Mouse (Mus musculus) stomach, embryonic 15.5 days (tissue): ENCODE measurements around the gene Ly6g6f. TPM values are rescaled to one million over a fixed set of nuclear protein-coding genes. Genes with fewer than 3 reads are reported as not detected.

ENCODE experiments used
- ATAC-seq: fragments of 200-750 bp; cut with Nextera tagmentation; 2 replicates; pipeline ENCODE4 v1.8.0; 2017; ENCODE audit warnings: low read depth, moderate number of reproducible peaks, moderate TSS enrichment; ENCODE audit not compliant: insufficient read depth, low FRiP score
- H3K27ac ChIP-seq: fragments of 300-500 bp; sonication (generic); 2 replicates; pipeline ENCODE4 v1.5.1; 2015; ENCODE audit warnings: mild to moderate bottlenecking, inconsistent platforms
- H3K27me3 ChIP-seq: fragments of 300-500 bp; sonication (generic); replicated peaks from 2 replicates; pipeline ENCODE4 v1.6.1; 2015; ENCODE audit warnings: inconsistent platforms
- H3K36me3 ChIP-seq: fragments of 300-500 bp; sonication (generic); 2 replicates; pipeline ENCODE4 v1.6.1; 2015; ENCODE audit warnings: inconsistent platforms
- H3K4me1 ChIP-seq: fragments of 300-500 bp; sonication (generic); 2 replicates; pipeline ENCODE4 v1.6.1; 2015; ENCODE audit warnings: inconsistent platforms
- H3K4me2 ChIP-seq: fragments of 300-500 bp; sonication (generic); 2 replicates; pipeline ENCODE4 v1.6.1; 2015; ENCODE audit warnings: mild to moderate bottlenecking, inconsistent platforms
- H3K4me3 ChIP-seq: fragments of 300-500 bp; sonication (generic); replicated peaks from 2 replicates; pipeline ENCODE4 v1.5.1; 2015; ENCODE audit warnings: inconsistent platforms
- H3K9ac ChIP-seq: fragments of 300-500 bp; sonication (generic); 2 replicates; pipeline ENCODE4 v1.6.1; 2015; ENCODE audit warnings: inconsistent platforms
- H3K9me3 ChIP-seq: fragments of 300-500 bp; sonication (generic); 2 replicates; pipeline ENCODE4 v1.6.1; 2016; ENCODE audit warnings: inconsistent platforms
- WGBS: fragments of 180-500 bp; shearing (Covaris S2); methylation state at CpG from one replicate; pipeline ENCODE4 v1.1.7; 2015; 5-methylcytosine and 5-hydroxymethylcytosine counted together
- polyA plus RNA-seq: library from polyadenylated mRNA; unstranded; fragments of >200 nt; fragmentation: Nextera tagmentation; extraction: Ambion mirVana; gene quantifications from 2 replicates; pipeline ENCODE4 v1.2.1, GENCODE M21; 2015

The Ly6g6f gene
- polyA plus RNA-seq, 1 experiment from 2014 or later = 0.41 TPM

DNA sequence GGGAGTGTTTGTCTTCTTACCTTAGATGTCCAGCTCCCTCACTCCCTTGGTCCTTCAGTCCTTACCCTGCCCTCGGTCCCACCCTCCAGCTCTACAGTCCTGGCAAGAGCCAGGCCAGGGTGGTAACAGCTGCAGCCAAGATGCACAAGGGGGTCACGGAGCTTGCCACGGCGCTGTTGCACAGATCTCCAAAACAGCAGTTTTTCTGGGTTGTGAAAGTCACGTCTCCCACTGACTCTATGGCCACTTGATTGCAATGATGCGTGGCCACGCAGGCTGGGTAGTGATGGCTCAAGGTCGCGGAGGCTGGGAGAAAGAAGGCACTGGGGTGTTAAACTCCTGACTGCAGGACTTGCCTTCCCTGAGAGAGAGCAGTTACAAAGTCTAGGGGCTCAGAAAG, 14.0 kb downstream of the Ly6g6f start:
- Histone ChIP-seq H3K36me3 (no peaks in the 10 kb centered on the region), H3K9me3 (no peaks in the 10 kb centered on the region), H3K4me3 (no peak overlapping the region), H3K27ac (no peak overlapping the region), H3K9ac (no peak overlapping the region), H3K4me1 (0 out of 2 replicates have a peak, but pooled peaks cover 2% of the 10 kb centered on the region), H3K4me2 (no peak overlapping the region), H3K27me3 (0 out of 2 replicates have a peak, but pooled peaks cover 5% of the 10 kb centered on the region)
- WGBS = 72% methylated on average over 9 of the region's 9 CpGs
- ATAC-seq = no peak

GRCm38 (mm10) chr17:35070556-35071229, 14.7 kb downstream of the Ly6g6f start:
- Histone ChIP-seq H3K36me3 (no peaks in the 10 kb centered on the region), H3K27me3 (0 out of 2 replicates have a peak, but pooled peaks cover 6% of the 10 kb centered on the region), H3K4me2 (no peak overlapping the region), H3K4me1 (peaks cover under 1% of the 10 kb centered on the region; the same call in 1 of the 2 replicates), H3K4me3 (no peak overlapping the region), H3K9me3 (no peaks in the 10 kb centered on the region), H3K27ac (peak overlapping the region; percentile 52; the same call in 1 of the 2 replicates), H3K9ac (no peak overlapping the region)
- peak; percentile 44; the same call in 1 of the 2 replicates for ATAC-seq
- 35% methylated on average over 6 of the region's 6 CpGs for WGBS

DNA sequence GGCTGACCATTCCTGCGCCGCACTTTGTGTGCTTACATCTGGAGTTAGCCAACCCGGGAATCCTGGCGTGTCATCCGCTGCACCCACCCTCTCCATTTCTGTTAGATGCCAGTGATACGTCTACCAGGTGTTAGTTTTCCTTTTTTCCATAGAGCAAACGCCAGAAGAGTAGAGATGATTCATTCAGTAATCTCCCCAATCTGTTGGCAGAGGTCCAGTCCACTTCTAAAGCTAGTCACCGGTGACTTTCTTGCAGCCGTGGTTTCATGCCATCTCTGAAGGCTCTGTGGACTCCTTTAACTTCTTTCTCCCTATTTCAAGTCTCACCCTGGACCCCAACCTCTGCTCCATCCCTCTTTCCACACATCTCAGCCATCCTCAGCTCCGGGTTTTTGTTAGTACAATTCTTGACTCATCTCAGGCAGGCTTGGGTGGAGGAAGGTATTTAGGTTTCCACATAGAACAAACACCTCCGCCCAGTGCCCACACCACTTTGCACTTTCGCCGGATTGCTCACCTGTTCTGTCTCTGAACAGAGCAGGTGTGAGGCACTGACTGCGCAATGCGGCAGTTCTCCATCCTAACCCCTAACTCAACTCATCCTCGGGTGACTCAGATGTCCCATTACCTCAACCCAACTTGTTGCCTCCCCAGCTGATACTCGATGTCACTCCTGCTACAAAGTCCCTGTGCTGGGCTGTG, 17.0 kb downstream of the Ly6g6f start:
- Histone ChIP-seq H3K4me1 (peaks cover 23% of the 10 kb centered on the region), H3K9ac (no peak overlapping the region), H3K9me3 (no peaks in the 10 kb centered on the region), H3K4me3 (no peak overlapping the region), H3K36me3 (no peaks in the 10 kb centered on the region), H3K27me3 (0 out of 2 replicates have a peak, but pooled peaks cover 6% of the 10 kb centered on the region), H3K4me2 (no peak overlapping the region), H3K27ac (no peak overlapping the region)
- ATAC-seq = no peak
- 65% methylated on average over 17 of the region's 17 CpGs for WGBS

- Histone ChIP-seq H3K27ac (peak within 1 kb of the TSS; percentile 84), H3K36me3 (peaks cover 7% of the 10 kb centered on the region), H3K27me3 (0 out of 2 replicates have a peak, but pooled peaks cover 6% of the 10 kb centered on the region), H3K9ac (no peak within 1 kb of the TSS), H3K9me3 (no peaks in the 10 kb centered on the region), H3K4me1 (peaks cover 37% of the 10 kb centered on the region), H3K4me2 (peak within 1 kb of the TSS; percentile 61), H3K4me3 (peak within 1 kb of the TSS; percentile 35)
- no peak for ATAC-seq
- 57% methylated on average over 10 of the region's 10 CpGs for WGBS
Measured at GRCm38 (mm10) chr17:35066084-35066483, 19.3 kb downstream of the Ly6g6f start, which contains the start of gene Mpig6b. Gene Mpig6b (minus strand): TSS chr17:35066184.

DNA sequence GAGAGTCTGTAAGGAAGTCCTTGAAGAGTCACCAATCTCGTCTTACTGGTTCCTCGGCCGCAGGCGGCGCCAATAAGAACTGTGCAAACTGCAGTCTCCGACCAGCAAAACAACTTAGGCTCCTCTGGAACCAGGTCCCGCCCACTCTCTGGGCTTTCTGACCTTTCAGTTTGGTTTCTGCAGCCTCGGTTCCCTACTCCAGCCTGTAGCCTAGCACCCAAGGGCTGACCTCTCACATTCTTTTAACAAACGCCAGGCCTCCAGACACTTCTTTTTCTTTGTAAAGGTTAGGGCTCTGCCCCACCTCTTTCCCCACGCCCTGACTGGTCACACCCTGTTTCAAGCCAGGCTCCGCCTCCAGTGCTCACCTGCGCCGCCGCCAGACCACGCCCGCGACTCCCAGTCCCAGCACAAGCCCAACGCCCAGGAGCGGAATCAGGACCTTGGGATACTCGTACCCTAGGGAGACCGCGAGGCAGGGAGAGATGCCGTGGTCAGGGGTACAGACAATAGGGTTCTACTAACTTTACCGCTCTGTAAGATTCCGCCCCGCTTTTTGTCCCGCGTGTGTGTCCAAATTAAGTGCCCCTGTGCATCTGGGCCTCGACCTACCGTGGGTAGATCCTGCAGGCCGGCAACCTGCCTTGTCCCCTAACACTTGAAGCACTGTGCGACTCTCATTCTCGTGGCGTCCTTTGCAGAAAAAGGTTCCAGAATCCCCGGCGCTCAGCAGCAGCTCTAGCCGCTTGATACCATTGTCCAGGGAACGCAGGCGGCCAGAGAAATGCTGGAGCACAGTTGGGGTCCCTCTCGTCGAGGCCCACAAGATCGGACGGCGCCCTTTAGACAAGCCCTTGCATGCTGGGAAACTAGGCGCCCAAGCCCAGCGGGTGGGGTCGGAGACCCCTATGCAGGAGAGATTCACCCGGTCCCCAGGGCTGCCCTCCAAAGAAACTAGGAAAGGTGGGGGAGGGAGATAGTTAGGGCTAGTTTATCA, 20.2 kb downstream of the Ly6g6f start, which contains the start of gene Ly6g6c:
Gene Ly6g6c, plus strand, starts transcription at position 438 of the 997 bp plus-strand sequence.
- H3K4me1 ChIP-seq = peaks cover 45% of the 10 kb centered on the region
- H3K9ac ChIP-seq = no peak within 1 kb of the TSS
- WGBS = 4% methylated on average over 48 of the region's 48 CpGs
- ATAC-seq = peak; percentile 74
- H3K27ac ChIP-seq = peak within 1 kb of the TSS; percentile 84
- H3K4me2 ChIP-seq = peak within 1 kb of the TSS; percentile 61
- no peaks in the 10 kb centered on the region for H3K9me3 ChIP-seq
- H3K27me3 ChIP-seq = 0 out of 2 replicates have a peak, but pooled peaks cover 6% of the 10 kb centered on the region
- peaks cover 15% of the 10 kb centered on the region for H3K36me3 ChIP-seq
- peak within 1 kb of the TSS; percentile 35 for H3K4me3 ChIP-seq

GRCm38 (mm10) chr17:35064378-35064877, 21.0 kb downstream of the Ly6g6f start:
- H3K9ac ChIP-seq = no peak overlapping the region

DNA sequence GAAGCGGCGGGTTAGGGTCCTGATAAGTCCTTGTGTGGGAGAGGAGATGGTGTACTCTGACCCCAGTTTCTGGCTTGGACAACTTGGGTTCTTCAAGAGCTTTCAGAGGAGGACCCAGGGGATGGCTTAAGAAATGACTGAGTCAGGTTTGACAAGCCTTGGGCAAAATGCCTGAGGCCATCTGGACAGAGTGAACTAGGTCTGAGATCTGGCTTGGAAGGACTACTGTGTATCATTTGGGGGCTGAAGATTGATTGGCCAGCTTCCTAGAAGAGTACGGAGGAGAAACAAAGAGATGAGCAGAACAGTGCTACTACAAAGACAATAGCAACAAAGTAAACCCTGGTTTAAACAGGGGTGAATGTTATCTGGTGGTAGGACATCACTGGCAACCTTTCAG, 21.9 kb downstream of the Ly6g6f start:
- WGBS = 82% methylated on average over 3 of the region's 3 CpGs
- no peak overlapping the region for H3K4me2 ChIP-seq
- 0 out of 2 replicates have a peak overlapping the region, but pooled peaks have one; percentile 84 for H3K27ac ChIP-seq

More at GRCm38 (mm10) chr17:35064378-35064877, 21.0 kb downstream of the Ly6g6f start:
- ATAC-seq = 0 out of 2 replicates have a peak, but pooled peaks have one; percentile 1
- H3K36me3 ChIP-seq = peaks cover 17% of the 10 kb centered on the region
- H3K4me1 ChIP-seq = peaks cover 51% of the 10 kb centered on the region
- H3K27ac ChIP-seq = peak overlapping the region; percentile 84
- no peaks in the 10 kb centered on the region for H3K9me3 ChIP-seq
- peak overlapping the region; percentile 61 for H3K4me2 ChIP-seq
- 28% methylated on average over 10 of the region's 10 CpGs for WGBS
- 0 out of 2 replicates have a peak, but pooled peaks cover 6% of the 10 kb centered on the region for H3K27me3 ChIP-seq
- H3K4me3 ChIP-seq = peak overlapping the region; percentile 35

GRCm38 (mm10) chr17:35061299-35061698, 24.1 kb downstream of the Ly6g6f start:
- 82% methylated on average over 8 of the region's 8 CpGs for WGBS
- ATAC-seq = no peak
- no peak overlapping the region for H3K27ac ChIP-seq
- no peak overlapping the region for H3K4me3 ChIP-seq
- H3K4me1 ChIP-seq = peaks cover 58% of the 10 kb centered on the region
- peaks cover 28% of the 10 kb centered on the region for H3K36me3 ChIP-seq
- H3K27me3 ChIP-seq = no peaks in the 10 kb centered on the region
- no peaks in the 10 kb centered on the region for H3K9me3 ChIP-seq
- 0 out of 2 replicates have a peak overlapping the region, but pooled peaks have one; percentile 2 for H3K4me2 ChIP-seq
- H3K9ac ChIP-seq = no peak overlapping the region

More for the DNA sequence above, 21.9 kb downstream of the Ly6g6f start:
- H3K27me3 ChIP-seq = 0 out of 2 replicates have a peak, but pooled peaks cover 6% of the 10 kb centered on the region
- no peak overlapping the region for H3K4me3 ChIP-seq
- H3K9me3 ChIP-seq = no peaks in the 10 kb centered on the region
- no peak for ATAC-seq
- H3K36me3 ChIP-seq = peaks cover 17% of the 10 kb centered on the region
- peaks cover 55% of the 10 kb centered on the region for H3K4me1 ChIP-seq
- no peak overlapping the region for H3K9ac ChIP-seq

GRCm38 (mm10) chr17:35060737-35061297, 24.6 kb downstream of the Ly6g6f start:
- H3K4me3 ChIP-seq = peak overlapping the region; percentile 69
- H3K27ac ChIP-seq = no peak overlapping the region
- H3K4me2 ChIP-seq = peak overlapping the region; percentile 83

GRCm38 (mm10) chr17:35060071-35060470, 25.3 kb downstream of the Ly6g6f start:
- H3K27ac ChIP-seq = no peak overlapping the region
- no peaks in the 10 kb centered on the region for H3K27me3 ChIP-seq
- 29% methylated on average over 14 of the region's 14 CpGs for WGBS
- no peaks in the 10 kb centered on the region for H3K9me3 ChIP-seq
- peak overlapping the region; percentile 83 for H3K4me2 ChIP-seq
- peaks cover 38% of the 10 kb centered on the region for H3K36me3 ChIP-seq
- peaks cover 51% of the 10 kb centered on the region for H3K4me1 ChIP-seq
- no peak for ATAC-seq
- H3K4me3 ChIP-seq = peak overlapping the region; percentile 69
- peak overlapping the region; percentile 36; the same call in 1 of the 2 replicates for H3K9ac ChIP-seq

More at GRCm38 (mm10) chr17:35060737-35061297, 24.6 kb downstream of the Ly6g6f start:
- 58% methylated on average over 22 of the region's 22 CpGs for WGBS
- no peaks in the 10 kb centered on the region for H3K27me3 ChIP-seq
- ATAC-seq = no peak
- H3K36me3 ChIP-seq = peaks cover 33% of the 10 kb centered on the region
- no peak overlapping the region; the same call in 1 of the 2 replicates for H3K9ac ChIP-seq
- no peaks in the 10 kb centered on the region for H3K9me3 ChIP-seq
- H3K4me1 ChIP-seq = peaks cover 58% of the 10 kb centered on the region
